Mouse (Mus musculus) telencephalon, adult 2 months (tissue): ENCODE results near the gene Rnasel.
"Not testable (repeated sequence)": the region's sequence is repeated elsewhere in the genome, so short reads cannot be mapped to it uniquely, and the experiment has no call there.

Source experiments
- DNase-seq: peaks from one replicate; pipeline ENCODE4 v3.0.0-alpha.2; 2011; ENCODE audit warnings: low read depth, low spot score

The Rnasel gene

DNA sequence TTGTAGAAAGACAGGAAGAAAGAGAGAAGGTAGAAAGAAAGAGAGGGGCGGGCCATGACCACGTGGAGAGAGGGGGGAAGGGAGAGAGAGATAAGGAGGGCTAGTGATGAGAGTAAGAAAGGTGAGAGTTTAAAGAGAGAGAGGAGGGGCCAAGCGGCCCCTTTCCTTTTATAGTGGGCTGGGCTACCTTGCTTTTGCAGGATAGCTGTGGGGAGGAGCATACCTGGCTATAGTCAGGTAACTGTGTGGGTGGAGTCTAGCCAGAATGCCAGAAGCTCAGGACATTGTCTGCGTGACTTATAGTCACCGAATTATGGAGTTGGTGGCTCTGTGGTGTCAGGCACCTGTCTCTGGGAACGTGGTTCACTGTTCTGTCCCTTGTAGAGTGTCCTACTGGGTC, 20.3 kb downstream of the Rnasel start:
- DNase-seq: not testable (repeated sequence)

DNA sequence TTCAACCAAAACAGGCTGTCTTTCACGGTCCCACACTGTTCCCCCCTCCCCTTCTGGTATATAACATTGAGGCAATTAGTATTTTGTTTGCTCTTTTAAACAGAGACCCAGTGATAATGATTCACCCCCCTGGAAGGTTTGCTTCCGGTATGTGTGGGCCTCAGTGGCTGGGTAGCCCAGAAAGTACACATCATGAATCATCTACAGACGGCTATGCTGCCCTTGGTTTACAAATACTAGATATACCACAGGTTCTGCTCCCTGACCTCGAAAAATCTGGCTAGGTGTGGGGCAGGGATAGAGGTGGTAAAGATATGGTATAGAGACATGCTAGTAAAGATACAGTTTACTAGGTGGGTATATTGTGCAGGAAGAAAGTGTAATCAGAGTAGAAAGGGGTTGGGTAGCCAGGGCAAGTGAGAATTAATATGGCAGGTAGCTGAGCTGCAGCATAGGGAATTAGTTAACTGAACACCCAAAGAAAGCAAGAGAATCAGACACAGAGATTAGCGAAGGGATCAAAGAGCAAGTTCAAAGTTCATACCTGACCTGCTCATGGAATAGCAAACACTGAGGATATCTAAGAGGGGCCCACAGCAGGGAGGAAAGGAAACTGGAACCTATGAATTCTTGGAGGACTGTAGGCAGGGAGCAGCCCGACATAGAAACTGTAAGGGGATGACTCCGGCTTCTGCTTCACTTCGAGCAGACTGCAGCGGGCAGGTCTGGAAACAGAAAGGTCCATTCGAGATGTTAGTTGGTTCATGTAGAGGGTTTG, 21.0 kb downstream of the Rnasel start:
- DNase-seq: no peak

DNA sequence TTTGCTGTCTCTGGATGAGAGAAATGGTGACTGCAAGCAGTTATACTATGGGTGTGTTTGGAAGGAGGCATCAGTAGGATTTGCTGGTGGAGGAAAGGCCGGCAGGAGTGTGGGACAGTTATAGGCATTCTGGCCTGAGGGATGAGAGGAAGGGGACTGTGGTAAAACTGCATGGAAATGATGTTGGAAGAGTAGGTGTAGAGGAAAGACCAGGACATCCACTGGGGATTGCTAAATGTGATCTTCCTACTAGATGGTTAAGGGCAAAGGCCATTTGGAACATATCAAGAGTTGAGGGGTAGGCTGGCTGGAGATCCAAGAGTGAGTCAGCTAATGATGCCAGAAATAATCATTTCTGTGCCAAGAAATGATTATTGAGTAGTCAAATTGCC, 21.5 kb downstream of the Rnasel start:
- no peak for DNase-seq

DNA sequence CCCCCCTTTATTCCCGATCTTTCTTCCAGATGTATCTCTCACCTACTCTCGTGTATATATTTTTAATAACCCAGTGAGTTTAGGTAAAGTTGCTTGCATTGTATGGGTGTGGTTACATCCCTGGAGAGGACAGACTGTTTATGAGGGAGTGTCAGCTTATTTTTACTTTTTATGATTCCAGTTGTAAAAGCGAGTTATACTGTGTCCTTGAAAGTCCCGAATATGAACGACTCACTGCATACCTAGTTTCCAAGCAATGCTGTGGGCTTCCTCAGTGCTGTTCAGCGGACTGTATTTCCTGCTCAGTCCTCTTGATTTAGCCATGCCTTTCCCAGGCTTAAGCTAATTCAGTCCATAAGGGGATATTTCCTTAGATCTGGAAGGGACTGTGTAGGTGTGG, 25.9 kb downstream of the Rnasel start:
- no peak for DNase-seq

DNA sequence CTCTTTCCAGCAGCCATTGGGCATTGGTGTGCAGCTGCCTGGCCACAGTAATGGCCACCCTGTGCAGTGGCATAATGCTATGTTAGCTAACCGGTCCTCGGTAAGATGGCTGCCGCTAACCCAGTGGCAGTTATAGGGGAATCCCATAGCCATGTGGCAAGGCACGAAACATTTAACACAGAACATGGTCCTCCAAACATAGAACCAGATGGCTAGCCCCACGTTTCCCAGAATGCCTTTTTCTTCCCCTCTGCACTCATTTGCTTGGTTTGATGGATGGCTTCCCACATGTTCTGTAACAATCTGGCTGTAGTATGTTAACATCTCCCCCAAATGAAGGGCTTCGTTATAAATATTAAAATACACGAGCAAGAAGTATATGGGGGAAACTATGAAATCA, 27.0 kb downstream of the Rnasel start:
- no peak for DNase-seq

DNA sequence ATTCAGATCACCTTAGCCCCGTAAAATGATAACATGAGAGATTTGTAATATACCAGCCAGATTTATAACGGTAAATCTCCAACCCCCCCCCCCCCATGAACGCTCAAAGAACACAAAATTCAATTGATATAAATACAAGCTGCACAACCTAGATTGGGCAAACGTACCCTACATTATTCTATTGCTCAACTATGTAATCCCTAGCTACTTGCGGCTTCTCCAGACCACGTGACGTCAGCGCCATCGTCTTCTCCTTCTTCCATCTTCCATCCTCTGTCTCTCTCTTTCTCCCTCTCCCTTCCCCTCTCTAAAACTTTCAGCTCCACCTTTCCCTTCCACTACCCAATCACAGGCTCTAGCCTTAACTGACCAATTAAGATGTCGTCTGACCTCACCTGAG, 29.0 kb downstream of the Rnasel start:
- DNase-seq: no peak

DNA sequence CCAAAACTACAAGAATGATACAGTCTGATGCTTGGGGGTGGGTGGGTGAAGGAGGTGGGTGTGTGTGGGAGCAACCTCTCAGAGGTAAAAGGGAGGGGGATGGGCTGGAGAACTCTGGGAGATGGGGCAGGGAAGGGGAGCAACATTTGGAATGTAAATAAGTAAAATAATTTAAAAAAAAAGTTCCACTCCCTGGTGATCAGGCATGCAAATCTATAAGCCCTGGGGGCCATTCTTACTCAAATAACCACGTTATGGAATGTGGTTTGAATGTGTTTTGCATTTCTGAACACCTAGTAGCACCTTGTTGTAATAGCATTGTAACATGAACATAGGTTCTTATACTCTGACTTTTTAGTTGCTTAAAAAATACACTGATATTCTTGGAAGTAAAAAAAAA, 34.1 kb downstream of the Rnasel start:
- DNase-seq: no peak

DNA sequence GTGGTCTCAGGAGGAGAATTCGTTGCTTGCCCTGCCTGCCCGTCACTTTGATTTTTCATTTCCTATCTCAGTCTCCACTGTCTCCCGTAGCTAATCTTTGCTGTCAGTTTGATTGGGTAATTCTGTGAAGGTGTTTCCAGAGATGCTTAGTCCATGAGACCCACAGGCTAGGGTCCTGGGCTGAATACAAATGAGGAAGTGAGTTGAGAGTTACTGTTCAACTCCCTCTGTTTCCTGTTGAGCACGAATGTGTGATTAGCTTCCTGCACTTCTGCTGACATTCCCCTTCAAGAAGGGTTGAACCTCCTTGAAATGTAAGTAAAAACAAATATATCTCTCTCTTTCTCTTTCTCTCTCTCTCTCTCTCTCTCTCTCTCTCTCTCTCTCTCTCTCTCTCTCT, 36.4 kb downstream of the Rnasel start:
- DNase-seq: no peak

DNA sequence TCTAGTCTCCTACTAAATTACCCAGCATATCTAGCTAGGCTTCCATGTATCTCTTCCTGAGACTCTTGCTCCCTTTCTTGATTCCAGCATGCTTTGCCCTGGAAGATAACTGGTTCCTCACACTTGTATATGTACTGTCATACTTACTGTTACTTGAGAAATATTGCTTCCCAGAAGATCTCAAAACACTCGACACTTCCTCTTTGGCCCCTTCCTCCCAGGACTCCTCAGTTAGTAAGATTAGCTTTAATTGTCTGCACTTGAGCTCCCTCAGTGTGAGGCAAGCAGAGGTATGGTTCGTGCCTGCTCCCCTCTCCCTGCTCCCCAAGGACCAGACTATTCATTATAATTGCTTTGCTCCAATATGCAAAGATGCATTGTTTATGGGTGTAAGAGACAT, 41.5 kb downstream of the Rnasel start:
- no peak for DNase-seq

DNA sequence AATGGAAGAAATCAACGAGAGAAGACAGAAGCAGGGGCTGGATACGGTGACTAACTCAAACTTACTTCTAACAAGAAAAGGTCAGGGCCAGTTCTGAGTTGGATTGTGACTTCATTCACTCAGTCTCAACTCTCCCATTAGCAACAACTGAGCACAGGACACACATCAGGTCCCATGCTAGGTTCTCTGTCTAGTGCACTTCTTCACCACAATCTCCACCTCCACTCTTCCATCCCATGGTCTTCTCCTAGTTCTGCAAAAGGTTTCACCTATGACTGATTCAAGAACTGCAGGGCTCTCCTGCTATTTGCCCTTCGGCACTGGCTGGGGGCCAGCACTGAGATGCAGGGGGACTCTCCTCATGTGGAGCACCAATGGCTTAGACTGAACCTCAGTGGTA, 45.0 kb downstream of the Rnasel start:
- DNase-seq: no peak

DNA sequence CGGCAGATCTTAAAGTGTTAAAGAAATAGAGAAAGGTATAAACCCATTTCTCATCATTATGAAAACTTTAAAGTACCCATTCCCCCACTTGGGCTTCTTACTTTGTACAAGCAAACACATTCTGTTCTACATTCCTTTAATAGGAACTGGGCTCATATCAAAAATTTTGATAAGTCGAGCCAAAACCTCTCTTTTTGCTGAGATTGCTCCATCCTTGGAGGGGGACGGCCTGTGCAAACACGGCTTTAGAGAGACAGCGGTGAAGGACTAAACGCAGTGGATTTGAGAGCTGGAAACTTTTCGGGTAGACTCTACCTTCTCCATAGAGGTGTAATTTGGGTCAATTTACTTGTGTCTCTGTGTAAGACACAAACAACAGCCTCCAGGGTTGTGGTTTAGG, 53.5 kb downstream of the Rnasel start:
- no peak for DNase-seq

DNA sequence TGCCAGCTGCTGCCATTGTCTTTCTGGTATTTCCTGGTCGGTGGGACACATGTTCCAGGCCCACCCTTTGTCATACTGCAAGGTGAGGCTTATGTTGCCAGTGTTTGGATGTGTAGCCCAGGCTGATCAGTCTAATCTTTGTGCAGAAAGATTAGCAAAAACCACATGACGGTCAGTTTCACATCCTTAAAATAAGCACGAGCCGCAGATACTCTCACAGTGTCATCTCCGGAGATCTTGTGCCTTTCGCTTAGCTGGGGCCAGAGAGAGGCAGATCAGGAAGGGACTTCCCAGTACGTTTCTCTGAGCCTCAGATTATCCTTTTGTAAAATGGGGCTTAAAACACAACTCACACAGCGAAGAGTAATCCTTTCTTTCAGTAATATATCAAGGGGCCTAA, 54.3 kb downstream of the Rnasel start:
- DNase-seq: no peak

DNA sequence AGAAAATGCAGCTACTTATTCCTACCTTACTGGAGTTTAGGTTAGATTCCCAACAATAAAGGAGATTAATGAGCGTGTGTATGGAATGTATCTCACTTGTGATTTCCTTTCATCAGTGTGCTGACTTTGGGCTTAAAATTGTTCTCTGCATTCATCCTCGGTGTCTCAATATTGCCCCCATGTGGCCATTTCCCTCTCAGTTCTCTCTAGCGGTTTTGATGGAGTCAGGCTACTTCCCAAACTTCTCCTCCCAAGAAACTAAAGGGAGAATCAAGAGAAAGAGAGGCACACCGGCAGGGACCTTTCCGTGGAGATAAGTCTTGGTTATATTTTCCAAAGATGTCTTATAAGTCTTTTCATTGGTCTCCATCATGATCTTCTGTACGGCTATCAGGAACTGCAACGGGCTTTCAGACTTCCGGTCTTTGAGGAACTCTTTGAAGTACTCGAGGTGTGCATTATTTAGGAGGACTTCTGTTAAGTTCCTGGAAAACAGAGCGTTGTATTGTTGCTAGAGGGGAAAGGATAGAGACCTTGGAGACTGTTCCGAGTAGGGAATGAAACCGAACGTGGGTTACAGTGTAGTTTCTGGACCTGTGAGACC, 58.3 kb downstream of the Rnasel start:
- DNase-seq: peak; percentile 33
